Mouse (Mus musculus): ENCODE results near the gene Foxd3.

GRCm38 (mm10) chr4:99660073-99660611 is 4.0 kb downstream of the Foxd3 start:
- TF ChIP-seq CTCF (IDR thresholded peaks at IDR 0.05; ENCODE audit: low read depth) (no peak), EP300 (IDR thresholded peaks at IDR 0.05; ENCODE audit: low read depth) (no peak)

Data from liver, postnatal 0 days (tissue).